Comparison of ENCODE assay signal across 8 mouse cellular contexts in genomic region chr1:191183163-191184065, GRCm38 (mm10). TPM values are rescaled to one million over a fixed set of nuclear protein-coding genes. Genes with fewer than 3 reads are reported as not detected.
DNase-seq lines count a peak whose midpoint lies in the region; ATAC-seq and TF ChIP-seq lines count a peak whose summit lies in the region.

No protein-coding gene starts in this region.

- peak; percentile 77 for ATAC-seq in embryonic facial prominence, embryonic 11.5 days (replicated peaks; ENCODE audit: insufficient number of reproducible peaks, low FRiP score, low TSS enrichment, low read depth)
- peak; percentile 92 for ATAC-seq in intestine, postnatal 0 days

- peak overlapping the region; percentile 46 for H3K4me3 ChIP-seq in embryonic facial prominence, embryonic 11.5 days (ENCODE audit: low read depth, low read length)
- H3K4me3 ChIP-seq in intestine, postnatal 0 days (ENCODE audit: low read depth, low read length), result peak overlapping the region; percentile 70
- H3K4me3 ChIP-seq in midbrain, embryonic 10.5 days, result peak overlapping the region; percentile 75

- peak; percentile 24; the same call in 1 of the 2 replicates for TF ChIP-seq CTCF in intestine, postnatal 0 days (IDR thresholded peaks at IDR 0.05; ENCODE audit: low read depth)

- H3K9ac ChIP-seq in embryonic facial prominence, embryonic 11.5 days (replicated peaks; ENCODE audit: low read length), result peak overlapping the region; percentile 23
- peak overlapping the region; percentile 75 for H3K9ac ChIP-seq in intestine, postnatal 0 days (ENCODE audit: low read depth, low read length)

- no peaks in the 10 kb centered on the region for H3K36me3 ChIP-seq in embryonic facial prominence, embryonic 11.5 days (replicated peaks; ENCODE audit: control insufficient read depth, insufficient read depth, low read depth, low read length)
- no peaks in the 10 kb centered on the region for H3K36me3 ChIP-seq in intestine, postnatal 0 days (ENCODE audit: control insufficient read depth, insufficient read depth)
- no peaks in the 10 kb centered on the region for H3K36me3 ChIP-seq in midbrain, embryonic 10.5 days

- H3K27me3 ChIP-seq in embryonic facial prominence, embryonic 11.5 days (ENCODE audit: control insufficient read depth, insufficient read depth, low read length), result peaks cover 20% of the 10 kb centered on the region
- peaks cover 32% of the 10 kb centered on the region for H3K27me3 ChIP-seq in intestine, postnatal 0 days (replicated peaks; ENCODE audit: control insufficient read depth, insufficient read depth, low read length)
- peaks cover 99% of the 10 kb centered on the region for H3K27me3 ChIP-seq in midbrain, embryonic 10.5 days (ENCODE audit: low read depth, poor library complexity, severe bottlenecking)

- peak; percentile 100 for DNase-seq in adrenal gland, postnatal 25 days
- DNase-seq in embryonic facial prominence, embryonic 11.5 days (ENCODE audit: low spot score), result peak; percentile 87
- DNase-seq in gonadal fat pad, adult 2 months (ENCODE audit: low read depth), result peak; percentile 76
- peak; percentile 81 to 85 for DNase-seq in left cerebral cortex, postnatal 36 days (ENCODE audit: low spot score in 2 of 2)
- peak; percentile 89 for DNase-seq in midbrain, embryonic 10.5 days (ENCODE audit: low spot score)
- peak; percentile 79 to 82 for DNase-seq in right cerebral cortex, postnatal 36 days (ENCODE audit: low spot score in 2 of 2)
- DNase-seq in urinary bladder, postnatal 4 days (ENCODE audit: low spot score in 2 of 2), result peak; percentile 96 to 97

- no peak overlapping the region for H3K27ac ChIP-seq in embryonic facial prominence, embryonic 11.5 days (replicated peaks; ENCODE audit: low read depth, low read length)
- H3K27ac ChIP-seq in intestine, postnatal 0 days (ENCODE audit: low read depth, low read length), result peak overlapping the region; percentile 93
- peak overlapping the region; percentile 84 for H3K27ac ChIP-seq in midbrain, embryonic 10.5 days (replicated peaks)

- WGBS in embryonic facial prominence, embryonic 11.5 days, result under 1% methylated on average over 64 of the region's 67 CpGs
- under 1% methylated on average over 66 of the region's 67 CpGs for WGBS in intestine, postnatal 0 days
- under 1% methylated on average over 67 of the region's 67 CpGs for whole genome bisulfite sequencing in midbrain, embryonic 10.5 days

- peaks cover 5% of the 10 kb centered on the region for H3K4me1 ChIP-seq in embryonic facial prominence, embryonic 11.5 days (ENCODE audit: control insufficient read depth, insufficient read depth, low read length)
- peaks cover 31% of the 10 kb centered on the region for H3K4me1 ChIP-seq in intestine, postnatal 0 days (replicated peaks; ENCODE audit: control insufficient read depth, insufficient read depth, low read length)
- H3K4me1 ChIP-seq in midbrain, embryonic 10.5 days, result peaks cover 78% of the 10 kb centered on the region

- peak overlapping the region; percentile 96 for H3K4me2 ChIP-seq in embryonic facial prominence, embryonic 11.5 days (ENCODE audit: low read depth, low read length)
- H3K4me2 ChIP-seq in intestine, postnatal 0 days (replicated peaks; ENCODE audit: low read depth), result peak overlapping the region; percentile 98

- no peaks in the 10 kb centered on the region for H3K9me3 ChIP-seq in embryonic facial prominence, embryonic 11.5 days (replicated peaks; ENCODE audit: control insufficient read depth, low read length)
- H3K9me3 ChIP-seq in intestine, postnatal 0 days (ENCODE audit: control insufficient read depth), result no peaks in the 10 kb centered on the region
- H3K9me3 ChIP-seq in midbrain, embryonic 10.5 days (replicated peaks), result no peaks in the 10 kb centered on the region

- intact Hi-C loops in left cerebral cortex, postnatal 36 days (cut with DNase I), result loop anchor here (5.0 kb wide), 1 partner anchor 89 kb away; no protein-coding TSS in a partner anchor

RNA-seq across cellular contexts. Expression of gene Fam71a, which starts 18.8 kb away (rescaled TPM):
- total RNA-seq in adrenal gland, postnatal 25 days (2021), result not detected in 2 replicates
- not detected in 2 replicates for polyA plus RNA-seq in embryonic facial prominence, embryonic 11.5 days (2014; fragmentation: Nextera tagmentation; extraction: Ambion mirVana)
- polyA plus RNA-seq in gonadal fat pad, adult 2 months (2012; rRNA removed), result 0.05 and 0.28 TPM in 2 replicates
- not detected in 2 replicates for polyA plus RNA-seq in intestine, postnatal 0 days (2015; fragmentation: Nextera tagmentation; extraction: Ambion mirVana)
- not detected for total RNA-seq in left cerebral cortex, postnatal 36 days (2021)
- not detected in 2 replicates for polyA plus RNA-seq in midbrain, embryonic 10.5 days (2016; fragmentation: Nextera tagmentation; extraction: Ambion mirVana)

RNA-seq across cellular contexts. Expression of gene Atf3, which starts 34.4 kb away (rescaled TPM):
- total RNA-seq in adrenal gland, postnatal 25 days (2021), result 0.67 TPM in 1 of 2 replicates, not detected in the other
- polyA plus RNA-seq in embryonic facial prominence, embryonic 11.5 days (2014; fragmentation: Nextera tagmentation; extraction: Ambion mirVana), result 2.1 and 2.4 TPM in 2 replicates
- polyA plus RNA-seq in gonadal fat pad, adult 2 months (2012; rRNA removed), result 4.5 and 4.9 TPM in 2 replicates
- 5.0 and 6.7 TPM in 2 replicates for polyA plus RNA-seq in intestine, postnatal 0 days (2015; fragmentation: Nextera tagmentation; extraction: Ambion mirVana)
- 1 to 10 TPM in 1 of 2 experiments, under 1 TPM in 1; 0.68 to 1.2 TPM for total RNA-seq in left cerebral cortex, postnatal 36 days (2021)
- 5.3 and 5.5 TPM in 2 replicates for polyA plus RNA-seq in midbrain, embryonic 10.5 days (2016; fragmentation: Nextera tagmentation; extraction: Ambion mirVana)
